Mouse (Mus musculus): Measurements from ENCODE around the gene Pdlim7.

Gene Pdlim7

DNA sequence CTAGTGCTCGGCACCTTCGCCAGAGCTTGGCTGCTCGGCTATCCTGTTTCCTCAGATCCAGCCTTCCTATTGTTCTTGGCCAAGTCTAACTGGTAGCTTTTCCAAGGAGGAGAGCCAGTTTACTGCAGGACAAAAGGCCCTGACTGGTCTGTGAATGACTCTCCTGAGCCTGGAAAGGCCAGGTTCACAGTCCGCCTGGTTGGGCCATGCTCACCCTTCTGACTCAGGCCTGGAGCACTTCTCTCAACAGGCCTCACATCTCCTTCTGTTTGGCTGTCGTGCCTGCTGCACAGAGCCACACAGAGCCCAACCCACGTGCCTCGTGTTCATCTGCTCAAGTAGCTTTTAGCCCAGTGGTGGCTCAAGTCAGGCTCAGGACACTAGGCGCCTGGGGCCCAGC lies 9.3 kb upstream of the Pdlim7 start:
- in situ Hi-C loops (cut with MboI, MseI): loop anchor here (5.0 kb wide), 1 partner anchor 120 kb away; no protein-coding TSS in a partner anchor

DNA sequence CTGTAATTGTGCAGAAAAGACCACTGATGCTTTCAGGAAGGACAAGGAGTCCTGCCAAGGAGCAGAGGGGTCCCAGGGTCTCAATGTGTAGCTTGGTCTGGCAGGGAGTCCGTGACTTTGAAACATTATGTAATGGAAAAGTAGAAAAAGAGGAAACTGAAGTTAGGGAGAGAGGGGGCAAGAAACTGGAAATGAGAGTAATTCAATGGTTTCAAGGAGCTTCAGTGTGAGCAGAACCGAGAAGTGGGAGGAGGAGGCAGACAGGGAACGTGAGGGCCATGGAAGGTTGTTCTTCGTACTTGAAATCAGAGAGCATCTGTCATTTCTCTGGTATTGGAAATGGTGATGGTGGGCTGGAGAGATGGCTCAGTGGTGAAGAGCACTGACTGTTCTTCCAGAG lies 6.1 kb upstream of the Pdlim7 start:
- in situ Hi-C loops (cut with MboI, MseI): loop anchor here (5.0 kb wide), 1 partner anchor 117 kb away; no protein-coding TSS in a partner anchor

DNA sequence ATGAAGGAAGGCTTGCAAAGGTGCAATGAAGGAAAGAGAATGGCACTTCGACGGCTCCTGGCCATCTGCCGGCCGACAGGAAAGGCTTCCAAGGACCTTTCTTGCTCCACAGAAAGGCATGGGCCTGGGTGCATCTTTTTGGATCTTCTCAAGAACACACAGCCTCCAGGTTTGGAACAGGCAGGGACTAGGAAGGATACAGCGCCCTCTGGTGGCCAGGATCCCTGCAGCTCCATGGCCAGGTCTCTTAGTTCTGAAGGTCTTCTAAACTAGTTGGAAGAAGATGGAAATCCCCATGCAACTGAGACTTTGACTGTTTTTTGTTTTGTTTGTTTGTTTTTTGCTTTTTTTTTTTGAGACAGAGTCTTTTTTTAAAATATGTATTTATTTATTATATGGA lies 3.5 kb upstream of the Pdlim7 start:
- in situ Hi-C loops (cut with MboI, MseI): no loop called here

DNA sequence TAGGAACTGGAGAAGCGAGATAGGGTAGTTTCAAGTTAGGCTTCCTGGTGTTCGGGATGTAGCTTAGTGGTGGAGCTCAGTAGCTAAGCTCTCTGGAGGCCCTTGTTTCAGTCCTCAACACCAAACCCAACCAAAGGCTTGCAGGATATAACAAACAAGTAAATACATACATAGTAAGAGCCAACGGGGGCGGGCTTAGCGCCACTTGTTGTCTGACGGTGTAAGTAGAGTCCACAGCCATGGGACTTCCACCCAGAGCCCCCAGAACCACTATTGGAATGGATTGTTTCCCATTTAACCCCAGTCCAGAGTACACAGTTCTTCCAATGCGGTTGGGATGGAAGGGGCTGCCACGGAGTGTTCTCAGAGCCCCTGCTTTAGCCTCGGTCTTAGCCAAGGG lies 352 bp upstream of the Pdlim7 start:
- in situ Hi-C loops (cut with MboI, MseI): loop anchor here (5.0 kb wide), 1 partner anchor 37 kb away; no protein-coding TSS in a partner anchor

DNA sequence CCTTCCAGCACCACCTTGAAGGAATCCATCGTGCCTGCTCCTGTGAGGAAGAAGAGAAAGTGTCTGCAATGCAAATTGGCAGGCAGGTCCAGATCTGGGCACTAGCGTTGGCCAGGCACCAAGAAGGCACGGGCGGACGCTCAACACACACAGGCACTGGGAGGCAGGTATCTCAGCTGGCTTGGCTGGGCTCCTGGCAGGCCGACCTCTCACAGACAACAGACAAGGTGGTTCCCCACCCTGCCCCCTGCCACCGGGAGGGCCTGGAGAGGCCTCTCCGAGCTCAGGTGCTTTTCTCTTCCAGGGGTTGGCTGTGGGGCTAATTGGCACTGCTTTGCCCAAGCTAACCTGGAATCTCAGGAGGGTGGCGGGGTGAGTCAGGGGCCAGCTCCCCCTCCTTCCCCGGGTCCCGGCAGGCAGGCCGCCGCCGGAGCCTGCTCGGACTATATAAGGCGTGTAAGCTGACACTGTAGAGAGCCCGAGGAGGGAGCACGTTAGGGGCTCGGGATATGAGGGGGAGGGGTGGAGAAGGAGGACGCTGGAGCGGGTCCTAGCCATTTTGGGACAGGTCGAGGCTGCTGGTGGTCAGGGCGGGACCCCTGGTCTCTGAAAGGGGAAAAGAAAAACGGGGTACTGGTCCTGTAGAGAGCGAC lies 971 bp downstream of the Pdlim7 start:
- in situ Hi-C loops (cut with MboI, MseI): loop anchor here (5.0 kb wide), 1 partner anchor 35 kb away; no protein-coding TSS in a partner anchor

DNA sequence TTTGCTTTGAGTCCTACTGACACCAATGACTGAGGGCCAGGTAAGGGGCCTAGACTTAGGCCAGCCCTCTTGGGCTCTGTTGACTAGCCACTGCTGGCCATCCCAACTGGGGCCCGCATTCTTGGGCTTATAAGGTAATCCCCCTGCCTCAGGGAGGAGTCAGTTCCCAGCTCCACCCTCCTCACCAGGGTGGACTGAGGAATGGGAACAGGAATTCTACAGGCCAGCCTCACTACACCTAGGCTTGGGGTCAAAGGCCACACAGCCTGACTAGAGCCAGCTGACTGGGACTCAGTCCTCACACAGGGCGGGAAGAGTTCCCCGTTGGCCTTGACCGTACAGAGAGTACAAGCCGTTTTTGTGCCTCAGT lies 2.0 kb downstream of the Pdlim7 start:
- in situ Hi-C loops (cut with MboI, MseI): loop anchor here (5.0 kb wide), 1 partner anchor 34 kb away; no protein-coding TSS in a partner anchor

DNA sequence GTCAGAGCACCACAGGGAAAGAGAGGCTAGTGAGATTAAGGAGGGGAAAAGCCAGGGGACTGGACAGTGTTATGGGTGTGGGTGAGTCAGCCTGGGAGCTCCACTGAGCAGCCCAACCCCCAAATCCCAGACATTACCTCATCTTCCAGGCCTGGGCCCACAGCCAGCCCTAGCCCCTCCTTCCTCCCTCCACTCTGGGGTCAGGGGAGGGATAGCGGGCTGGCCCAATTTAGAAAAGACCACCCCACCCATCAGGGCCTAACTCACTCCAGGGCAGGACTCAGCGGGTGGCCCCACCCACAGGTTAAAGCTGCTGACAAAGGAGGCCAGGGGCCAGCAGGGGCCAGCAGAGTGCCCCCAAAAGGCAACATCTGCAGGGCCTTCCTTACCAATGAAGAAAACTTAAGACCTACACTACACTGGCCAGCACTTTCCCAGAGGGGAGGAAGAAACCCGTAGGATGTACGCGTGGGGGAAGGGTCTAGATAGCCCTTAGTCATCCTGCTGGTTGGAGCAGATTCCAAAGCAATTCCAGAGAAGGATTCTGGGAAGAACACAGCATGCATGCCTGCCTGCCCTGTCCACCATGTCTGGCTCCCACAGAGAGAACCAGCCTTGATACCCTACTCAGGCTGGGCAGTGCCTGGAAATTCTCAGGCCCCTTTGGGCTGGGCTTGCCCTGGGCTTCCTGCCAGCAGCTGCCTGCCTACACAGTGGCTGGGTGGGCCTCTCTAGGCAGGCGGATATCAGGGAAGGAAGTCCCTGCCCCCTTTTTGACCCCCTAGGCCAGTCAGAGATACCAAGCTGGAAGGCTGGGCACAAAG lies 2.6 kb downstream of the Pdlim7 start:
- in situ Hi-C loops (cut with MboI, MseI): loop anchor here (5.0 kb wide), 1 partner anchor 34 kb away; no protein-coding TSS in a partner anchor

DNA sequence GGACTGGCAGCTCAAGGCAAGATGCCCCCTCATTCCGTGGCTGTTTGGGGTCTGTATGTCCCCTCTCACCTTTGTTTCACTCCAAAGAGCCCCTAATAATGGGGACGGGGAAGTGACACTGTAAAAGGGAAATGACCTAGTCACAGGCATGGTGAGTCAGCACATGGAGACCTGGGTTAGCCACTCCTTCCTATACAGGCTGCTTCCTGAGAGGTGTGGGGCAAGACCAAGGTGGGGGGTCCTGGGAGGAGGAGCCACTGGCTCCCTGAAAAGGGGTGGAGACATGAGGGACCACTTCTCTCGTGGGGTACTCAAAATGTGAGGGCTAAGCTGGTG lies 3.2 kb downstream of the Pdlim7 start:
- in situ Hi-C loops (cut with MboI, MseI): loop anchor here (5.0 kb wide), 1 partner anchor 33 kb away; no protein-coding TSS in a partner anchor

DNA sequence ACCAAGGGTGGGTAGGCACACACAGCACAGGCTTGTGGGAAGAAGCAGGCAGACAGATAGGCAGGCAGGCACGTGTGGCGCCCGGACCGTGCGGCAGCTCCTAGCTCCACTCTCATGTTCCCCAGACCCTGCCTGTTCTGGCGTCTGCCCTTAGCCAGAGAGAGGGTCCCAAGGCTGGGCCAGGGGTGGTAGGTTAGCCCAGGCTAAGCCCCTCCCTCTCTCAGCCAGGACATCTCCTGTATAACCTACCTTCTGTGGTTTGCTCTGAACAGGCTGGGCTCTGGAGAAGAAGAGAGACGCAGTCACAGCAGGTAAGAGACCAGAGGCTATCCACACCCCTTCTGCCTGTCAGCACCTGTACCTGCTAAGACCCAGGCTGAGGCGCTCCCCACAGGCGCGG lies 4.9 kb downstream of the Pdlim7 start:
- in situ Hi-C loops (cut with MboI, MseI): no loop called here

DNA sequence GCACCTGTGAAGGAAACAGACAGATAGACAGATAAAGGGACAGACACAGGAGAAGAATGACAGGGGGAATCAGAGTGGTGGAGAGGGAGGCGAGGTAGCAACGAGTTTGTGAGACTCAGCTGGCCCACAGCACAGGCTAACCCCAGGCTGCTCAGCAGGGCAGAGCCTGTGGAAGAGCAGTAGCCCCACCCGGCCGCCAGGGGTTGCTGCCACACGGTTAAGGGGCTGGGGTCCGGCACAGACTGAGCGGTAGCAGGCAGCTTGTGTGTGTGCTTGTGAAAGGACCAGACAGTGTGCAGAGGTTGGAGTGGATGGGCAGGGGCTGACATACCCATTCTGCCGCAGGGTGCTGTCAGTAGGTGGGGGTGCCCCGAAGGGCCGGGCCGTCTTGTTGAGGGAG lies 5.6 kb downstream of the Pdlim7 start:
- in situ Hi-C loops (cut with MboI, MseI): no loop called here

DNA sequence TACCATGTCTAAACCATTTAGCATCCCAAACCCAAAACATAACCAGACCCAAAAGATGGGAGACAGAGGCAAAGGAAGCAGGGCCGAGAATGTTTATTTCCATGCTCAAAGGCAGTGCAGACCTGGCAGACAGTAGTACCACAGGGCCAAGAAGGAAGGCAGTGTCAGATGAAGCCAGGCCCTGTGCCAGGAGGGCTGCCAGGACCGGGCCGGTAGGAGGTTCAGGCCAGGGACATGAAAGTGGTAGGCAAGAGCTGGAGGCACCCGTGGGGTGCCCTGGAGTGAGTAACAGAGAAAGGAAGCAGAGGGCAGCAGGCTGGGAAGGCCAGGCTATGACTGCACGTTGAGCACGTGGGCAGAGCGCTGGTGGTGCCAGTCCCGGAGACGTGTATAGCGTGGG lies 6.8 kb downstream of the Pdlim7 start:
- in situ Hi-C loops (cut with MboI, MseI): no loop called here

DNA sequence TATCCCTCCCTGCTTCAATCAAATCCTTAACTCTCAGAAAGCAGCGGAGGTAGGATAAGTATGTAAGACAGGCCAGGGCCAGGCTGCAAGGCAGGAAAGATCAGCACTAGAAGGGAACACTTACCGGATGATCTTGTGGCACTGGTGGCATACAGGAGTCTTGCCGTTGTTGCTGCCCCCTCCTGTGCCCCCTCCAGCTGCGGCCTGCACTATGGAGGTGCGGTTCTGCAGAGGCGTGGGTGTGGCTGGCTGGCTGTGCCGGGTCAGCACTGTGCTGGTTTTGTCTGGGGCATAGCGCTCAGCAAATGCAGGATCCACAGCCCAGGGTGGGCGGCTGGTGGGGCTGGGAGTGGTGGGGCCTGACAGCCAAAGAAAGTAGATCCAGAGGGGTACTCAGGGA lies 7.7 kb downstream of the Pdlim7 start:
- in situ Hi-C loops (cut with MboI, MseI): no loop called here

DNA sequence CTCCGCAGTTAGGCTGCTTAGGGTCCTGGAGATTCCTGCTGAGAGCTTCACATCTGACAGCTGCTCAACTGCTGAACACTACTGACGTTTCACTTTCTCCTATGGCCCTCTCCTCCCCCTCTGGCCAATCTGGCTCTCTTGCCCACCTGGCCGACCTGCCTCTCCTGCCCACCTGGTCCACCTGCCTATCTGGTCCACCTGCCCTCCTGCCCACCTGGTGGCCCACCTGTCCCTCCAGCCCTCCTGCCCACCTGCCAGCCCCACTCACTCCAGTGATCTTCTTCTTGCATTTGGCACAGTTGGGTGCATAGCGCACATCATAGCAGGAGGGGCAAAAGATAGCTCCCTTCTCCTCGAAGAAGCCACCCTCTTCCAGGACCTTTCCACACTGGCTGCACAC lies 9.1 kb downstream of the Pdlim7 start:
- in situ Hi-C loops (cut with MboI, MseI): no loop called here

DNA sequence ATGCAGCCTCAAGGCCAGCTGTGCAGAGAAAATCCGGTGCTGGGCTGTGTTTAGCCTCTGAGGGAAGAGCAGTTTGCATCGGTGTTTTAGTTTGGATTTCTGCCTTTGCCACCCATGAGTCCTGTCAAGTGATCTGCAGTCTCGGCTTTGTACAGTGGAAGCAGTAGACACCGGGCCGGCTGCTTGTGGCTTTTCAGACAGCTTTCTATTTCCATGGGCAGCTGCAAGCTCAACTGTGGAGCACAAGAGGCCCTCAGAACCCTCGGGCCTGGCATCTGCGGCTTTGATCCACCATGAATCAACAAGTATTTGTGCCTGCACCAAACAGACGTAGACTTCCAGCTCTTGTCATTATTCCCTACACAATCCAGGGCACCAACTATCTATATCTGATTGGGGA lies 11.1 kb downstream of the Pdlim7 start:
- in situ Hi-C loops (cut with MboI, MseI): no loop called here

DNA sequence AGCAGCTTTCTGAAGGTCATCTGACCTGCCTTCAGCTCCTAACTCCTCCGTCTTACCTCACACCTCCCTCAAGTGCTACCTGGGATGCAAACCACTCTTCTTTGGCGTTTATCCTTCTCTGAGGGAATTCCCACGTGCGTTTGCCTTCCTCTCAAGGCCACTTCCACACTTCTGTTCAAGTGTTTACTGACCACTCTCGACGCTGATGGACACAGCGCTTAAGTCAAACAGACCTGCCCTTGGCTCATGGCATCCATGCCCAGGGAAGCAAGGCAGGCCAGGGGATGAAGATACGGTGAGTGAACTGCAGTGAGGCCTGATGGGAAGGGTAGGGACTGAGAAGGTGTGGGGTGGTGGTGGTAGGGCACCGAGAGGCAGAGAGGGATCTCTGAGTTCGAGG lies 12.9 kb downstream of the Pdlim7 start:
- in situ Hi-C loops (cut with MboI, MseI): no loop called here

DNA sequence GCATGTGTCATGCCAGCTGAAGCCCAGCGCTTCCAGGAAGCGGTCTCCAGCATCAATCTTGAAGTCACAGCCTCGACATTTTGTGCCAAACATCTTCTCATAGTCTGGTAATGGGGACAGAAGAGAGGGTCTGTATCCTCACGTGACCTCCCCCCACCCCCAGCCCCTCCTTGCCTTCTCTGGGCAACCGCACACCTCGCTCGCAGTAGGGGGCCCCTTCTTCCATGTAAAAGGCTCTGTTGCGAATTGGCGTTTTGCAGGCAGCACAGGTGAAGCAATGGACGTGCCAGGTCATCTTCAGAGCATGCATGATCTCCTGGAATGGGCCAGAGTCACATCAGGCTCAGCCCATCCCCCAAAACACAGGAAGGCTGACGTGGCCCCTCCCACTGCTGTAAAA lies 14.6 kb downstream of the Pdlim7 start:
- in situ Hi-C loops (cut with MboI, MseI): no loop called here

DNA sequence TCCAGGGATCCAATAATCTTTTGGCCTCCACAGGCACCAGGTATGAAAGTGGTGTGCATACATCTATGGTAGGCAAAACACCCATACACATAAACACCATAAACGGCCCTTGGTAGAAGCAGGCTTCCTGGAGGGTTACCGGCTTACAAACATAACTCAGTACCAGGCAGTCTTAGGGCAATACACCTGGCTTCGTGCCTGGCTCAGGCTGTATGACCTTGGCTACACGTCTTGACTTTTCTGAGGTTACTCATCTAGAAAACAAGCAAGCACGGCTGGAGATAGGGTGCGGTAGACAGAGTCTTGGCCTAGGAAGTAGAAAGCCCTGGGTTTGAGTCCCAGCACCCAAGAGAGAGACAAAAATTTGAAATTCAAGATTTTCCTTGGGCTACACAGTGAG lies 16.8 kb downstream of the Pdlim7 start:
- in situ Hi-C loops (cut with MboI, MseI): no loop called here

DNA sequence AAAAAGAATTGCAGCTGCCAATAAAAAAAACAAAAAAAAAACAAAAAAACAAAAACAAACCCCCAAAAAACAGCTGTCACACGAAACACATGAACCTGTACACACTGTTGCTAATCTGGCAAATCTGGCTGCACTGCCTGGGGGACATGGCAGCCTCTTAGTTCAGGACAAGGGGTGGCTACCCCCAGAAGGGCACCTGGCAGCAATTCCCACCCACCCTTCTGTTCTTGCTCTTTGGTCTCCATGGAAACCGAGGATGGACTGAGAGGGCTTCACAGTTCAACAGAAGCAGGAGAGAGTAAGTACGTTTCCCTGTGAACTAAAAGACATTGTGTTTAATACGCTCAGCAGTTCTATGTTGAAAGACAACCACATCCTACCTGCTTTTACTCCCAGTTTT lies 17.8 kb downstream of the Pdlim7 start:
- in situ Hi-C loops (cut with MboI, MseI): no loop called here

DNA sequence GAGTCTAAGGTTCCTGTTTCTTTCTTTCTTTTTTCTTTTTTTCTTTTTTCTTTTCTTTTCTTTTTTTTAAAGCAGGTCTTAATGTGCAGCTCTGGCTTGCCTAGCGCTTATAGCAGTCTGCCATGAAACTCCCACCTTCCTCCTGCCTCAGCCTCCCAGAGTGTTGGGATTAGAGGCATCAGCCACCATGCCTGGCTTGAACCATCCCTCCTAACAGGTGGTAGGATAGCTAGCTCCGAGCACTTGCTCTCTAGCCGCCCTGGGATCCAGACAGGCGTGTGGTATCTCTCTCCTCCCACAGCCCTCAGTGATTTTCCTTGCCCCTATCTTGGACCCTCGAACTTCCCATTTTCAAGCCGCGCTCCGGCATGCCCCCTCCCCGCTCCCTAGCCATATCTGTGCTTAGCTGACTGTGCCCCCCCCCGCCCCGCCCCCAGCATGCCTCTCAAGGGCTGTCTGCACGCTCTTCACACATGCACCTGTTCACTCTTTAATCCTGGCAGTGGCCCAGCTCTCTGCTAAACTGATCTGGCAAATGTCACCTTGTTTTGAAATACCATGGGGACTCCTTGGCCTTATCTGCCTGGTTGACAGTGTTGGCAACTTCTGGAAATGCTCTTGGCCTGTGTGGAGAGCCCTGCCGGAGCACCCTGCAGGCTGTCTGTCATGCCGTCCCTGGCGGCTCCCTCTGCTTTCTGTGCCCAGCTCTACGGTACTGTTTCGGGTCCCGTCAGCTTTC lies 18.4 kb downstream of the Pdlim7 start:
- in situ Hi-C loops (cut with MboI, MseI): no loop called here

DNA sequence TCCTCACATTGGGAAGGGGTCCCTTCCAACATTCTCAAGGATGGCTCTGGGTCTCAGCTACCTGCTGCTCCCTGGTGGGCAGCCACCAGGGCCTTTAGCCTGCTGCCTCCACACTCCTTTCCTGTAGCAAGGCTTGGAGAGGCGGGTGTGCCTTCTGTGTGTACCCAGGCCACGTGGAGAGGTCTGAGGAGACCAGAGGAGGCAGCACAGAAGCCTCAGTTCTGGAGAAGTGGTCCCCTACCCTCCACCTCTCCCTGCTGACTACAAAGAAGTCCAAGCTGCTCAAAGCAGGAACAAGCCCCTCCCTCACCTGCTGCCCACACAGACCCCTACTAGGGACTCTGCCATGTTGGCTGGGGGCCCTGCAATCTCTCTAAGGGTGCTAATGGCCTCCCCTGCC lies 19.2 kb downstream of the Pdlim7 start:
- in situ Hi-C loops (cut with MboI, MseI): no loop called here

DNA sequence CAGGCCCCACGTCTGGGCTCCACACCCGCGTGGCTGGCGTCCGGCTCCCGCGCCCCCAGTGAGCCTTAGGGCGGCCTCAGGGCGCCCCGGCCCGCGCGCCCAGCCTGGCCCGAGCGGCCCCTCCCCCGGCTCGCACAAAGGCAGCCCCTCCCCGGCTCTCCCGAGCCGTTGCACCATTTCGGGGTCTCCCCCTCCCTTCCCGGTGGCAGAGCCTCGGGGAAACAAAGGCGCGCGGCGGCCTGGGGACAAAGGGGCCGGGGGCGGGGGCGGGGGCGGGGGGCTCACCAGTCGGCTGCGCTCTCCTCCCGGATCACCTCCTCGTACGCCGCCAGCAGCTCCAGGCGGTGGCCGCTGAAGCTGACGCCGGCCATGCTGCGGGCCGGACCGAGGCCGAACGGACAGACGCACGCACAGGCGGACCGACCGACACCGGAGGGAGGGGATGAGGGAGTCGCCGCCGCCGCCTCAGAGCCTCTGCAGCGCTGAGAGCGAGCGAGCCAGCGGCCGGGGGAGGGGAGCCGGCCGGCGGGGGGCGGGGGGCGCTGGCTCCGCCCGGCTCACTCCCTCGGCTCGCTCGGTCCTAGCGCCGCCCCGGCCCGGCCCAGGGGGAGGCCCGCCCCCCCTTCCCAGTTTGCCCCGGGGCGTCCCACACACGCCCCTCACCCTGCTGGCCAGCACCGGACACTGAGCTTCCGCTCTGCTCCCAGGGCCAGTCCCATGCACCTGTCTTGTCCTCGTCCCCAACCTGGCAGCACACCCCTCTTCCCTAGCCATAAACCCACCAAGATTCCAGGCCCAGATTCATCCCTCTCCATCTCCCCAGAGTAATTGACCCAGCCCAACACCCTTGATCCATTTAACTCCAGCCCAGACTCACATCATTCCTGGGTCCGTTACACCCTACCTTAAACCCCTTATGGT lies 25.6 kb downstream of the Pdlim7 start, which contains the start of gene Dbn1:
Dbn1 (minus strand) TSS at position 534 of the 921 bp plus-strand sequence.
- in situ Hi-C loops (cut with MboI, MseI): no loop called here
